Mouse (Mus musculus) granulocyte monocyte progenitor cell, adult 5-6 weeks (primary cell): ENCODE results near the gene Bcl10. TPM values are rescaled to one million over a fixed set of nuclear protein-coding genes. Genes with fewer than 3 reads are reported as not detected.
A peak's percentile ranks its signal among the peaks of the same experiment; 100 is the strongest.
"Not testable (repeated sequence)": the region's sequence is repeated elsewhere in the genome, so short reads cannot be mapped to it uniquely, and the experiment has no call there.

Experiments
- ATAC-seq: replicated peaks from 2 replicates; pipeline ENCODE4 v1.8.0; 2016; ENCODE audit warnings: mild to moderate bottlenecking, moderate TSS enrichment, inconsistent platforms; ENCODE audit not compliant: poor library complexity, severe bottlenecking
- total RNA-seq, 2 experiments: library from RNA; stranded (forward) in 1 of 2; stranded (reverse) in 1 of 2; fragments of 200-712, 200-1000 nt in 1 of 2; fragments of >200 nt in 1 of 2; fragmentation: Nextera tagmentation in 1 of 2; gene quantifications; 2 replicates each; pipeline ENCODE4 v1.2.3; 2014 to 2017

Gene Bcl10
- total RNA-seq, 2 experiments from 2014 or later = 47.4 to 48.8 TPM

DNA sequence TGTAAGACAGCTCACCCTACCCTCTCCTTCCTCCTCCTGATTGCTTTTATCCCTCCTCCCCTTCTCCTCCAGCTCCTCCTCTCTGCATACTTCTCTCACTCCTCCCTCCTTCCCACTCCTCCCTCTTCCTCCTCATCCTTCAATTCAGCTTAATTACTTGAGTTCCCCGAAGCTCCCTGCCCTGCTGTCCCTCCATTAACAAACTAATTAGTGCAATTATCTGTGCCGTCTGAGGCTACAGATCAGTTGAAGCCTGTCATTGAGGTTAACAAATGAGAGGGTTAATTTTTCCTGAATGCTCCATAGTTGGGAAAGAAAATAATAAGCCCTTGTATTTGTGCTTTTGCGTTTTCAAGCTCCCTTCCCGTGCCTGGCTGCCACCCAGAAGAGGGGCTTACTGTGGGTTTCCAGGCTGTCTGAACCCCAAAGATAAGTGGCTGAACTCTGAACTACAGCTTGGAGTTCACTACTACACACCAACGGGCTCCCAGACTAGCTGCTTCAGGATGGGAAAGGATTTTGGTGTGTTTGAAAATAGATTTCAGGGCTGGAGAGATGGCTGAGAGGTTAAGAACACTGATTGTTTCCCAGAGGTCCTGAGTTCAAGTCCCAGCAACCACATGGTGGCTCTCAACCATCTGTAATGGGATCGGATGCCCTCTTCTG, 25.1 kb downstream of the Bcl10 start:
- no peak for ATAC-seq

DNA sequence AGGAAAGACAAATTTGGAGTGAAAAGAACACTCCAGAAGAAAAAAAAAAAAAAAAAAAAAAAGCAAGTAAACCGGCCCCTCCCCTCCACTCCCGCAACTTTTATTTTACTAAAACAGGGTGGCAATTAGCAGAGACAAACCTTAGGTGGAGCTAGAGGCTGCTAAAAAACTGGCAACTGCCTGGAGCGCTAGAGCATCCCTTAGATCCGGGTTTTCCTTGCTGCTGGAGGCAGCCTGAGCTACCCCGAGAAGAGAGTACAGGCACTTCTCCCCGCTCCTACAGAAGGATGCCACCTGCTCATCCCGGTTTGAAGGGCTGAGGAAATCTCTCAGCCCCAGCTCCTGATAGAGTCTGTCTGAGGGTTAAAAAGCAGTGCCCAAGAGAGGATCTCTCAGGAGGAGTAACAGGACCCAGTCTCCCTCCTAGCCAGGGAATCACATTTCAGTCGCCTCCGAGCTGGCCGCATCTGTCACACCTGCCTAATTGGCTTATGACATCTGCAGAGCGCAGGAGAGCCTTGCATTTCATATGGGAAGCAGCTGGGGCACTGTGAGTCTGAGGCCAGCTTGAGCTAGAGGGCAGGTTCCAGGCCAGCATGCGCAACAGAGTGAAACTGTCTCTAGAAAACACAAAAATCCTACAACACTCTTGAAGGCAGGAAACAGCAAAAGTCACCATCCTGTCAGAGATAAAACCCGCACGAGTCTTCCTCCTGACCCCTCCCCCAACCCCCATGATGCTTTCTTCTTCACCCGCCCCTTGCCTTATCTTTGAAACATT, 27.6 kb downstream of the Bcl10 start:
- peak; percentile 61 for ATAC-seq

- no peak for ATAC-seq
These were observed 28.2 kb downstream of the Bcl10 start for GRCm38 (mm10) chr3:145950815-145951130.

- peak; percentile 86 for ATAC-seq
These were observed 28.9 kb downstream of the Bcl10 start for GRCm38 (mm10) chr3:145951287-145952165.

- no peak for ATAC-seq
These were observed 30.3 kb downstream of the Bcl10 start for GRCm38 (mm10) chr3:145952945-145953344.

- no peak for ATAC-seq
These were observed 30.8 kb downstream of the Bcl10 start for GRCm38 (mm10) chr3:145953411-145953810.

DNA sequence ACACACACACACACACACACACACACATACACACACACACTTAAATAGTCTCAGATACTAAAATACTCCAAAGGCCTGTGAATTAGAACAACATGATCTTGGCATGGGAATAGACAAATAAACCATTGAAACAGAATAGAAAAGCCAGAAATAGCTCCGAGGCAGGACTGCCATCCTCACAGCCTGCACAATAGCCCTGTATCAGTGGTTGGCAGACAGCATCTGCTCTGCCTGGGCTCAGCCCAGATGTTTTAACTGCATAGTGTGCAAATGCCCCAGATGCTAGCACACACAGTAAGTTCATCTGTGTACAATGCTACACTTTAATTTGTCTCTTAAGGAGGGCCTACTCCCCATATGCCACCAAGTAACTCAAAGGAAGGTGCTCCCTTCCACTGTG, 37.2 kb downstream of the Bcl10 start:
- ATAC-seq = no peak

GRCm38 (mm10) chr3:145962411-145962810, 39.8 kb downstream of the Bcl10 start:
- ATAC-seq = no peak

DNA sequence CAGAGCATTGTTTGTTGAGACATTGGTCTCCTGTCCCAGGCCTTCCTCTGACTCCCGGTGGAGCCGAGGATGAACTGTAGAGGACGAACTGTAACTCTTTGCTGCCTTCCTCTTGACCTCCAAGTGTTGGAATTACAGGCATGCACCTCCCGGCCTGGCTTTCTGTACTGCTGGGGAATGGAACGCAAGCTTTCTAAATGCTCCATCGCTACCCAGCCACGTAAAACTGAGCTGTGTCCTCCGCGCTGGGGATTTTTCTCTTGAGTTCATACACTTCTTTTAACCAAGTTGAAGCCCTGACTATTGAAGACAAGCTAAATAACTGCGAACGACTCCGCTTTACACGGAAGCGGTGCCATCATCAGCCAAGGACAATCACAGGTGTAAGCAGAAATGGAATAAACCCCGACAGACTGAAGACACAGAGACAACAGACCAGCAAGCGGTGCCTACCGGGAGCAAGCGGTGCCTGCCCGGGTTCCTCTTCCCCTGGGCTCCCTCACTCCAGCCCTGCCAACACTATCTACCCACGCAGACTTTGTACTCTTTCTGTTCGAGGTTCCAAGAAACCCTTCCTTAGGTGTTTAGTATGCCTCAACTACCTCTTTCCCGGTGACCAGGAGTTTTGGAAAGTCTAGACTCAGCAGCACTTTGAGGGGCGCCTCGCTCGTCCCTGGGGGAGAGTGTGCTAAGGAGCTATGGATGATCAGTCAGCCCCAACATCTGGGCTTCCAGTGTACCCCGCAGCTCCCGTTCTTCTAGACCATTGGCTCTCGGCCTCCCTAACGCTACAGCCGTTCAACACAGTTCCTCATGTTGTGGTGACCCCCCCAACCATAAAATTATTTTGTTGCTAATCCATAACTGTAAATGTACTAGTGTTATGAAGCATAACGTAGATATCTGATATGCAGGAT, 40.8 kb downstream of the Bcl10 start:
- ATAC-seq = peak; percentile 53

DNA sequence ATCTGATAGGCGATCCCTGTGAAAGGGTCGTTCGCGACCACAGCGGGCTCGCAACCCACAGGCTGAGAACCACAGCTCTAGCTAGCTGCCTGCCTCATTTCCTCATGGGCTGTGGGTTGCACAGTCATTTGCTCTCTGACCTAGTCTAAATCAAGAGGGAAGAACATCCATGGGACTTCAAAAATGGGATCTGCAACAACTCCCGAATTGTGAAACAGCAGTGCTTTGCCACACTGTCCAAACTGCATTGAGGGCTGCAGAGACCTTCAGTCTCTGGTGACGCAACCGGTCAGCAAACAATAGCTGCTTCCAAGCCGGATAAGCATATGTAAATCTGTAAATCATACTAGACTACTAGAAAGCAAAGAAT, 41.4 kb downstream of the Bcl10 start:
- peak; percentile 96 for ATAC-seq

DNA sequence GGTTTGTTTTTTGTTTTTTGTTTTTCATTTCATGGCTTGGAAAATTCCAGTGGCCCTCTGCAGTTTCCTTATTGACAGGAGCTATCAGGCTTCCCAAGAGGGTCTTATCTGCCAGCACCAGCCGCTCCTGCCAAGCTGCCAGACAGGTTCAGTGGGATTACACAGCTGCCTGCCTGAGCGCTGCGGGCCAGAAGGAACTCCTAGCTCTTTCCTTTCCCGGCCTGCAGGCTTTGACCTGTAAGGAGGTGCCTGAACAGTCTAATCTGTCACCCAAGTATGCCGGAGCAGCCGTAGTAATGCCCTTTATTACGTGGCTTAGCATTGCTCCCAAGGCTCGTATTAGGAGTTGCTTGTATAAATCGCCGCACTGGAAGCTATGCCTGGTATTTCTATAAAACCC, 41.9 kb downstream of the Bcl10 start:
- ATAC-seq = no peak

DNA sequence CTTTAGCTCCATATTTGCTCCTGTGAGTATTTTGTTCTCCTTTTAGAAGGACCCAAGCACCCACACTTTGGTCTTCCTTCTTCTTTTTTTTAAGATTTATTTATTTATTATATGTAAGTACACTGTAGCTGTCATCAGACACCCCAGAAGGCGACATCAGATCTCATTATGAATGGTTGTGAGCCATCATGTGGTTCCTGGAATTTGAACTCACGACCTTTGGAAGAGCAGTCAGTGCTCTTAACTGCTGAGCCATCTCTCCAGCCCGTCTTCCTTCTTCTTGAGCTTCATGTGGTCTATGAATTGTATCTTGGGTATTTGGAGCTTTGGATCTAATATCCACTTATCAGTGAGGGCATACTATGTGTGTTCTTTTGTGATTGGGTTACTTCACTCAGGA, 43.0 kb downstream of the Bcl10 start:
- not testable (repeated sequence) for ATAC-seq

- no peak for ATAC-seq
These were observed 44.2 kb downstream of the Bcl10 start for GRCm38 (mm10) chr3:145966806-145967205.

GRCm38 (mm10) chr3:145969031-145969501, 46.5 kb downstream of the Bcl10 start:
- peak; percentile 62 for ATAC-seq

- ATAC-seq = no peak
These were observed 48.9 kb downstream of the Bcl10 start for GRCm38 (mm10) chr3:145971501-145971900.

DNA sequence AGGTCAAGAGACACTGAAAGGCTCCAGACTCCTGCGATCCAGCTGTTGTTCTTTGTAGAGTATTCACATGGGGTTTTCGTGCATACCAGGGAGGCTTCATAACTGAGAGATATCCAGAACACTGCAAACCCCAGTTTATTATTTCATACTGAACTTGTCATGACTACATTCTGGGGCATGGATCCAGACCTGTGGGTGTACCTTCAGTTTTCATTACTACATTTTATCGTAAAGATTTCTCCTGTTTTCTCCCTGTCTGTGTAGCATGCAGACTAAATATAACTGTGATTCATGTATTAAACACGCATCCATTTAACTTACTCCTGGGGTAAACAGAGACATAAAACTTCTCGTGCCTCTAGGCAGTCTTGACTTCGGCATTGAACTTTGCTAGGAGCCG, 52.4 kb downstream of the Bcl10 start:
- no peak for ATAC-seq
